Mouse (Mus musculus) cortical plate, adult 2 months (tissue): Measurements from ENCODE around the gene Gsk3a. TPM values are rescaled to one million over a fixed set of nuclear protein-coding genes. Genes with fewer than 3 reads are reported as not detected.
A peak's percentile ranks its signal among the peaks of the same experiment; 100 is the strongest.

Experiments used
- H3K27ac ChIP-seq: fragments of 200-500 bp; 2 replicates; pipeline ENCODE4 v1.5.1; 2012; ENCODE audit warnings: low read length, control low read depth, inconsistent platforms; ENCODE audit not compliant: insufficient read depth
- H3K4me1 ChIP-seq: fragments of 200-500 bp; 2 replicates; pipeline ENCODE4 v1.6.1; 2011; ENCODE audit warnings: low read length; ENCODE audit not compliant: control insufficient read depth, insufficient read depth
- H3K4me3 ChIP-seq: fragments of 200-500 bp; 2 replicates; pipeline ENCODE4 v1.5.1; 2011; ENCODE audit warnings: mild to moderate bottlenecking, low read length, control low read depth; ENCODE audit not compliant: insufficient read depth
- CTCF ChIP-seq: fragments of 200-500 bp; IDR thresholded peaks from 2 replicates; pipeline ENCODE4 v1.5.1; 2011; ENCODE audit warnings: mild to moderate bottlenecking, control low read depth, low read length; ENCODE audit not compliant: insufficient read depth; ENCODE audit errors: extremely low read depth
- POLR2A ChIP-seq: fragments of 200-500 bp; IDR thresholded peaks from 2 replicates; pipeline ENCODE4 v1.6.1; 2011; ENCODE audit warnings: mild to moderate bottlenecking, low read length, control low read depth; ENCODE audit not compliant: insufficient read depth; ENCODE audit errors: extremely low read depth
- polyA plus RNA-seq: library from polyadenylated mRNA; depleted of rRNA; stranded (reverse); fragments of >200 nt; gene quantifications from 2 replicates; pipeline ENCODE4 v1.2.3, GENCODE M21; 2012

Gene Gsk3a
- polyA plus RNA-seq, 1 experiment = 287 TPM

DNA sequence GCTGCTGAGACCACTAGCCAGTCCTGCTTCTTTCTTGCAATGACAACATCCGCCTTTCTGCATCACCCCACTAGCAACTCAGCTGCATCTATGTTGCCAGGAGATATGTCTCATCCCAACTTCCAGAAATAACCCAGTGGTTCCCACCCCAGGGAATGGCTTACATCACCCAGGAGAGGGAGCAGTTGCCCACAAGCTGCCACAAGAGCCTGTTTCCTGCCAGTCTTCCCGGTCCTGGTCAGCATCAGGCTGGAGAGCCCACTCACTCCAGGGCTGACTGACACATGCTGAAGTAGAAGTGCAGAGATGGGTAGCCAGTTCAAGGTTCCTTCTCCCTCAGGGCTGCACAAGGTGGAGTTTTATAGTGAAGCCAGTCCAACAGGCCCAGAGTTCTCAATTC, 3.4 kb upstream of the Gsk3a start:
- no peak for TF ChIP-seq POLR2A
- peak; percentile 78 for TF ChIP-seq CTCF
- H3K4me3 ChIP-seq = no peak overlapping the region
- peak overlapping the region; percentile 11; the same call in 1 of the 2 replicates for H3K27ac ChIP-seq
- H3K4me1 ChIP-seq = peaks cover 6% of the 10 kb centered on the region; the same call in 1 of the 2 replicates

DNA sequence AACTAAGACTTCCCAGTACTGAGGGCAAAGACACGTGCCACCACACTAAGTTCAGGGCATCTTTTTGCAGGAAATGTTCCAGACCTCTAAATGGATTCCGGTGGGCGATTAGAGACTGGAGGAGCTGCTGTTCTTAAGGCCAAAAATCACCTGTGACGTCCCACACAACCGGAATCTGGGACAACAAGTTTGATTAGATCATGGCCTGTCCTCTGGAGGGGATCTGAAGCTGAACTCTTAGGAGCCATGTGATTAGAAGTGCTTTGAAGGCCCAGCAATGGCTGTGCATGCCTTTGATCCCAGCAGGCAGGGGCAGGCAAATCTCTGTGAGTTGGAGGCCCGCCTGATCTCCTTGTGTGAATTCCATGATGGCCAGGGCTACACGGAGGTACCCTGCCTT, 3.0 kb upstream of the Gsk3a start:
- Histone ChIP-seq H3K27ac (0 out of 2 replicates have a peak overlapping the region, but pooled peaks have one; percentile 9), H3K4me3 (no peak overlapping the region), H3K4me1 (peaks cover 7% of the 10 kb centered on the region; the same call in 1 of the 2 replicates)
- TF ChIP-seq CTCF (no peak), POLR2A (no peak)

DNA sequence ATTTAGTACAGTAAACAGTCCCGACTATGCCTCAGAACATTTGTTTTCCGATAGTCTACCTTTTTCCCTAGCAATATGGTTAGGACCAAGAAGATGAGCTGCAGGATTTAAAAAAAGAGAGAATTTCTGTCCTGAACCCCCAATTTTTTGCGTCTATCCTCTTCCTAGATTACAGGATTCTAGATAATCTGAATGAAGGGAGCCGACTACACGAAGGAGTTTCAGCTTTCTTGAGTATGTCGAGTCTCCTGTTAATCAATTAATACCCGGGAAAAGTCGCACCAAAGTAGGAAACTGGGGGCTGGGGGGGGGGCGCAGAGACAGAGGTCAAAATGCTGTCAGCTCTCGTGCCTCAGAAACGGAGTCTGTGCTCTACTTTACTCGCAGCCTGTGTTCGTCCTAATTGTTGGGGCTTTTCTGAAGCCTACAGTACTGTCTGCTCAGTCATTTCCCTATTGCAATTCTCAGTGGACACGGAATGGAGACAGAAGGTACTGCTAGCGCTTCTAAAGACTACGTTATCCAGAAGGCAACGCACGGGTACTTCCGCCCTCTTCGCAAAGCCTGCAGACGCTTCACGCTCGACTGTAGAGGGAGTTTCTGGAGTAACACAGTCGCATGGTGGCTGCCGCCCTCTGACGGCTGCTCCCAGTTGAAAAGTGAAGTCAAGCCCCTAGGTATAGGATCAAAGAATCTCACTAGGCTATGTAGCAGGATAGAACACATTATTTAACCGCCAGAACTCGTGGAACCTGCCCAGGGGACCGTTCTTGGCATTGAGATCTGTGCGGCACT, 1.4 kb upstream of the Gsk3a start:
- TF ChIP-seq POLR2A (peak; percentile 89), CTCF (peak; percentile 59)
- peak overlapping the region; percentile 83 for H3K27ac ChIP-seq
- H3K4me3 ChIP-seq = peak overlapping the region; percentile 36; the same call in 1 of the 2 replicates
- H3K4me1 ChIP-seq = peaks cover 6% of the 10 kb centered on the region; the same call in 1 of the 2 replicates

DNA sequence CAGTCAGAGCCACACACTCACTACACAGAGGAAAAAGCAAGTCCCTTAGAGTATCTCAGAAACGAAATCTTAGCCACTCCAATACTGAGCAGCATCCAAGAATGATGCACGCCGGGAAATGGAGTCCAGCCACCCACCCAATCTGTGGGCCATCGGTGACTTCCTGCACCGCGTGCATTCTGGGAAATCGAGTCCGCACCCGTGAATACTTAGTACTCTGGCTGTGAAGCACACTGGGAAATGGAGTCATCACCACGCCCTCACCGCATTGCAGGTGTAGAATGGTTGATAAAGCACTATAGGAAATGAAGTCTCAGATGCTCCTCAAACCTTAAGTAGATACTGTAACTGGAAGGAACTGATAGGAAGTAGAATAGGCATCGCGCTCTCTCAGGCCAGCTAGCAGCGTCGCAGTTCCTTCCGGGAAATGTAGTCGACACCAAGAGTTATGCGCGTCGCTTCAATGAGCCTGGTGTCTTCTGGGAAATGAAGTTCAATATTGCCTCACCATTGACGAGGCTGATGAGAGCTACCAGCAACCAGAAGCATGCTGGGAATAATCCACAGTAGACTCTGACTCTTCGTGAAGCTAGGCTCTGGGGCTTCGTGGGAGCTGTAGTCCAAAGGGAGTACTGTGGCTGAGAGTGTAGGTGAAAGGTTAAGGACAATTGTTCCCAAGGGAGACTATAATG, 510 bp upstream of the Gsk3a start:
- H3K4me3 ChIP-seq = peak overlapping the region; percentile 36
- peak overlapping the region; percentile 85 for H3K27ac ChIP-seq
- TF ChIP-seq POLR2A (peak; percentile 93), CTCF (no peak)
- peaks cover 6% of the 10 kb centered on the region; the same call in 1 of the 2 replicates for H3K4me1 ChIP-seq

DNA sequence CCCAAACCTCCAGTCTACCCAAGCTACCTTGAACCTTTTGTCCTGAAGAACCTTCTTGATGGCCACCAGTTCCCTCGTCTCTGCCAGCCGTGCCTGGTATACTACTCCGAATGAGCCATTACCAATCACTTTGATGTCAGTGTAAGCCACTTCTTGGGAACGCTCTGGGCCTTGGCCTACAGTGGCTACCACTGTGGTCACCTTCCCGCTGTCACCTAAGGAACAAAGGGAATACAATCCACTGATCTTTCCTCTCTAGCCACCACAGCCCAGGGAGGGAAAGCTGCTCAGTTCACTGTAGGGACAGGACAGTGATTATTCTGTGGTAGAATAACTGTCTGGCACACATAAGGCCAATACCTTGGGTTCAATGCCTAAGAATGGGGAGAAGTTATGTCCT, 2.1 kb downstream of the Gsk3a start:
- peaks cover 4% of the 10 kb centered on the region; the same call in 1 of the 2 replicates for H3K4me1 ChIP-seq
- no peak overlapping the region for H3K4me3 ChIP-seq
- no peak for TF ChIP-seq POLR2A
- TF ChIP-seq CTCF = no peak
- H3K27ac ChIP-seq = no peak overlapping the region

DNA sequence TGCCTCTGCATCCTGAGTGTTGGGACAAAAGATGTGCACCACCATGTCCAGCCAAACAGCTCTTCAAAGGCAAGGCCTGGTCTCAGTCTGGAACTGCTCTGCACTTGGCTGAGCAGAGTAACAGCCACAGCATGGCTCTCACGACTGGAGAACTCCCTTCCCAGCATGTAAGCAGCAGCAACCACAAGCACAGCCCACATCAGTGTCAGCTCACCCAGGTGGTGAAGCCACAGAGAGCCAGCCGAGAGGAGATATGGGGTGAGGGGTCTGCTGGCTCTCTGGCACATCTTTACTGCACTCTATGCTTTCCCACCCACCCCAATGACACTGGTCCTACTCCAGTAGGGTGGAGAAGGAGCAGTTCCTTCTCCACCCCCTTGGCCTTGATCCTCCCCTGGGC, 4.6 kb downstream of the Gsk3a start:
- TF ChIP-seq POLR2A = no peak
- Histone ChIP-seq H3K27ac (no peak overlapping the region), H3K4me1 (peaks cover 4% of the 10 kb centered on the region; the same call in 1 of the 2 replicates), H3K4me3 (no peak overlapping the region)

DNA sequence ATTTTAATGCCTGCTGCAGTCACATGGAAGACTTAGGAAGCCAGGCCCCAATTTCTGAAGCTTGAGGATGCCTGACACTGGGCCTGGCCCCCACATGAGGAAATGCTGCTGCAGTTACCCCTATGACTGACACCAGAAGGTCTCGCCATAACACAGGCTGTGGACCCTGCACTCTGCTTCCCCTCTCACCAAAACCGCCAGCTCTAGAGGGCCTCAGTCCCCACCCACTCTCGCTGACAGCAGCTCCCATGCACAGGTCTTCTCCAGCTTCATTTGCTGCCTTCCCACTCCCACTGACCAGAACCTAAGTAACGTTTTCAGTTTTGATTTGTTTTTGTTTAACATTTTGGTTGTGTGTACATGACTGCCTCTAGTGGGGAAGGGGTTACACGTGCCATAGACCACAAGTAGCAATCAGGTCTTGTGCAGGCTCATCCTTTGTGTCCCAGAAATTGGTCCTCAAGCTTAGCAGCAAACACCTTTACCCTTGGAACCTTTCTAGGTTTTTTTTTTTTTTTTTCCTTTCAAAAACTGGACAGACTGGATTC, 5.5 kb downstream of the Gsk3a start:
- H3K4me3 ChIP-seq = no peak overlapping the region
- no peak overlapping the region for H3K27ac ChIP-seq
- no peak for TF ChIP-seq POLR2A
- no peak for TF ChIP-seq CTCF
- H3K4me1 ChIP-seq = peaks cover 7% of the 10 kb centered on the region; the same call in 1 of the 2 replicates

DNA sequence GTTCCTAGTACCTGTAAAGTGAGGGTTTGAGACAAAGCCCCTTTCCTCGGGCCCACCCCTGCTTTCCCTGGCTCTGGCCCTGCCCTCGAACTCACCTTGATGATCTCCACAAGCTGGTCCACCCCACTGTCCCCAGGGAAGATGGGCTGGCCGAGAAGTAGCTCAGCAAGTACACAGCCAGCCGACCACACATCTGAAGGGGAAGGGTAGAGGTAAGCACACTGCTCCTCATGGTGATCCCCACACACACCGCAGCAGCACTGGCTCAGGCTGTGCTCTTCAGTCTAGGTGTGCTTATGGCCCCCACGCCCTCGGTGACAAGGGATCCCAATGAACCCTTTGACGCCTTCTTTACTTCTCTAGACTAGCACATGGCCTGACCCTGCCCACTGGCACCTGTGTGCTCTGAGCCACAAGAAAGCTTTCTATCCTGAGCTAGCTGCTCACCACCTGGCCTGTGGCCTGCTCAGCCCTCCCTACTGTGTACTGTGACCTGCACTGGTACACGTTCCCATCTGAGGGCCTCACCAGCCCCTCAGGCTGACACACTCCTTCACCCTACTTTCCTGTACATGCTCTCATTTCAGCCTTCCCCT, 6.9 kb downstream of the Gsk3a start:
- Histone ChIP-seq H3K4me1 (peaks cover 3% of the 10 kb centered on the region; the same call in 1 of the 2 replicates), H3K4me3 (no peak overlapping the region), H3K27ac (no peak overlapping the region)
- no peak for TF ChIP-seq CTCF
- no peak for TF ChIP-seq POLR2A
